Mouse (Mus musculus): Measurements from ENCODE around the gene Cc2d1a. TPM values are rescaled to one million over a fixed set of nuclear protein-coding genes. Genes with fewer than 3 reads are reported as not detected.

Cc2d1a gene
- polyA plus RNA-seq, 1 experiment from 2014 or later, result 16.9 TPM

DNA sequence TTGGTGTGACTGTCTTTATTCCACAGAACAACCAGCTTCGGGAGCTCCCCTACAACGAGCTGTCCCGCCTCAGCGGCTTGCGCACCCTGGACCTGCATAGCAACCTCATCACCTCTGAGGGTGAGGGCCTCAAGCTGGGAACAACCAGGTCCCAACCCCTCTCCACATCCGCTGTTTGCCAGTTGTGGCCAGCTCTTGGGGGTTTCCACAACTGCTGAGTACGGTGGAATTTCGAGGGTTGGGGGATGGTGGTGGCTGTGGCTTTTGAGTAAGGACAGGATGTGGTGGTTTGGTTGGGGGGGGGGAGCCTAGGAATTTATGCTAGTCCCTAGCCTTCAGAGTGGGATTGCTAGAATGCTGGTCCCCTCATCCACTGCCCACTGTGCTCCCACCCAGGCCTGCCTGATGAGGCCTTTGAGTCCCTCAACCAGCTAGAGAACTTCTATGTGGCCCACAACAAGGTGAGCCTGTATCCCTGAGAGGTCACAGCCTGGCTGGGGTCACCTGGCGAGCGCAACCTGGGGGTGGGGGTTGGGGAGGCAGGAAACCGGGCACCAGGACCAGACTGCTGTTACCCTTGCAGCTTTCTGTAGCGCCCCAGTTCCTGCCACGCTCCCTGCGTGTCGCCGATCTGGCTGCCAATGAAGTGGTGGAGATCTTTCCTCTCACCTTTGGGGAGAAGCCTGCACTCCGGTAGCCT, 20.4 kb downstream of the Cc2d1a start:
- no peak for ATAC-seq
- H3K27ac ChIP-seq (ENCODE audit: low read depth, low read length), result no peak overlapping the region
- H3K4me3 ChIP-seq (ENCODE audit: low read depth, low read length), result no peak overlapping the region
- H3K4me2 ChIP-seq (replicated peaks; ENCODE audit: low read depth), result no peak overlapping the region
- H3K36me3 ChIP-seq (ENCODE audit: control insufficient read depth, insufficient read depth), result 0 out of 2 replicates have a peak, but pooled peaks cover 8% of the 10 kb centered on the region
- H3K4me1 ChIP-seq (replicated peaks; ENCODE audit: control insufficient read depth, insufficient read depth, low read length), result no peaks in the 10 kb centered on the region
- 61% methylated on average over 17 of the region's 17 CpGs for WGBS
- H3K9ac ChIP-seq (ENCODE audit: low read depth, low read length), result no peak overlapping the region
- TF ChIP-seq CTCF (IDR thresholded peaks at IDR 0.05; ENCODE audit: low read depth), result no peak
- H3K27me3 ChIP-seq (replicated peaks; ENCODE audit: control insufficient read depth, insufficient read depth, low read length), result no peaks in the 10 kb centered on the region
- H3K9me3 ChIP-seq (ENCODE audit: control insufficient read depth), result no peaks in the 10 kb centered on the region

DNA sequence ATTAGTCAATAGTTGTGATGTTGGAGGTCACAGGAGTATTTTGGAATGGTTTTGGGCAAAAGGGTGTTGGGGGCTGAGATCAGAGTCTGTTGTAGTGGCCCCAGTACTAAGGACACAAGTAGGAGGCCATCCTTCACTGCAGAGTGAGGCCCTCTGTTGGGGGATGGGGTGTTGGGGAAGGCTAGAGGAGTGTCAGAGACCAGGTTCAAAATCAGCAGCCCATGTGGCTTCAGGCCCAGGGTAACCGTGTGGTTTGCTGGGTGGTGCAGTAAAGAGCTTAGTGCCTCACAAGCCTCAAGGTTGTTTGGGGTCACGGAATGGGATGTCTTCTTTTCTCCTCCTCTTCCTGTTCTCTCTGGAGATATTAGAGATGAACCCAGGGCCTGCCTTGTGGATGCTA, 21.0 kb downstream of the Cc2d1a start:
- H3K4me1 ChIP-seq (replicated peaks; ENCODE audit: control insufficient read depth, insufficient read depth, low read length), result no peaks in the 10 kb centered on the region
- no peak for ATAC-seq
- 60% methylated on average over 2 of the region's 2 CpGs for WGBS
- 0 out of 2 replicates have a peak, but pooled peaks cover 3% of the 10 kb centered on the region for H3K36me3 ChIP-seq (ENCODE audit: control insufficient read depth, insufficient read depth)
- no peak overlapping the region for H3K4me2 ChIP-seq (replicated peaks; ENCODE audit: low read depth)
- H3K27ac ChIP-seq (ENCODE audit: low read depth, low read length), result no peak overlapping the region
- no peak overlapping the region for H3K9ac ChIP-seq (ENCODE audit: low read depth, low read length)
- no peak for TF ChIP-seq CTCF (IDR thresholded peaks at IDR 0.05; ENCODE audit: low read depth)
- H3K27me3 ChIP-seq (replicated peaks; ENCODE audit: control insufficient read depth, insufficient read depth, low read length), result no peaks in the 10 kb centered on the region
- no peaks in the 10 kb centered on the region for H3K9me3 ChIP-seq (ENCODE audit: control insufficient read depth)
- H3K4me3 ChIP-seq (ENCODE audit: low read depth, low read length), result no peak overlapping the region

GRCm38 (mm10) chr8:84125656-84126055, 22.1 kb downstream of the Cc2d1a start, which contains the start of gene Podnl1:
Gene Podnl1, plus strand, starts transcription at chr8:84125989.
- H3K27me3 ChIP-seq (replicated peaks; ENCODE audit: control insufficient read depth, insufficient read depth, low read length), result no peaks in the 10 kb centered on the region

DNA sequence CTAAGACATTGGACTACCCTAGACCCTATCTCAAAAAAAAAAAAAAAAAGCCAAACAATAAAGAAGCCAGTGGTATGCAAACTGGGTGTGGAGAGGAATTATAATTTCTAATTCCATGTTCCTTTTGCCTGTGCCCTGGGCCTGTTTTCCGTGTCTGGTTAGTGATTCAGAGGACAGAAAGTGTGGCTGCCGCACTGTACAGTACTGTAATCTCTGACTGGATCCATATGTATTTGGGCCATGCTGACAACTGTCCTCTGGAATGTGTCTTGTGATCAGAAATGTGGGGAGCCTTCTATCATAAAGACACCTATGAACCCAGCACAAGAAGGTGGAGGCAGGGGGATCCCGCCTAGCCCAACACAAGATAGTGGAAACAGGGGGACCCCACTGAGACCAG, 25.6 kb downstream of the Cc2d1a start:
- H3K9me3 ChIP-seq (ENCODE audit: control insufficient read depth), result no peaks in the 10 kb centered on the region
- no peak overlapping the region for H3K4me3 ChIP-seq (ENCODE audit: low read depth, low read length)
- H3K4me1 ChIP-seq (replicated peaks; ENCODE audit: control insufficient read depth, insufficient read depth, low read length), result no peaks in the 10 kb centered on the region
- no peaks in the 10 kb centered on the region for H3K27me3 ChIP-seq (replicated peaks; ENCODE audit: control insufficient read depth, insufficient read depth, low read length)
- 84% methylated on average over 3 of the region's 3 CpGs for WGBS
- no peak overlapping the region for H3K4me2 ChIP-seq (replicated peaks; ENCODE audit: low read depth)
- no peak overlapping the region for H3K27ac ChIP-seq (ENCODE audit: low read depth, low read length)
- H3K36me3 ChIP-seq (ENCODE audit: control insufficient read depth, insufficient read depth), result no peaks in the 10 kb centered on the region
- no peak overlapping the region for H3K9ac ChIP-seq (ENCODE audit: low read depth, low read length)
- TF ChIP-seq CTCF (IDR thresholded peaks at IDR 0.05; ENCODE audit: low read depth), result no peak
- ATAC-seq, result no peak

More at GRCm38 (mm10) chr8:84125656-84126055, 22.1 kb downstream of the Cc2d1a start, which contains the start of gene Podnl1:
- Histone ChIP-seq H3K36me3 (ENCODE audit: control insufficient read depth, insufficient read depth) (no peaks in the 10 kb centered on the region), H3K9me3 (ENCODE audit: control insufficient read depth) (no peaks in the 10 kb centered on the region), H3K27ac (ENCODE audit: low read depth, low read length) (no peak within 1 kb of the TSS), H3K4me1 (replicated peaks; ENCODE audit: control insufficient read depth, insufficient read depth, low read length) (no peaks in the 10 kb centered on the region), H3K4me3 (ENCODE audit: low read depth, low read length) (no peak within 1 kb of the TSS), H3K9ac (ENCODE audit: low read depth, low read length) (no peak within 1 kb of the TSS), H3K4me2 (replicated peaks; ENCODE audit: low read depth) (no peak within 1 kb of the TSS)
- no peak for TF ChIP-seq CTCF (IDR thresholded peaks at IDR 0.05; ENCODE audit: low read depth)
- WGBS, result 38% methylated on average over 9 of the region's 9 CpGs
- ATAC-seq, result no peak

DNA sequence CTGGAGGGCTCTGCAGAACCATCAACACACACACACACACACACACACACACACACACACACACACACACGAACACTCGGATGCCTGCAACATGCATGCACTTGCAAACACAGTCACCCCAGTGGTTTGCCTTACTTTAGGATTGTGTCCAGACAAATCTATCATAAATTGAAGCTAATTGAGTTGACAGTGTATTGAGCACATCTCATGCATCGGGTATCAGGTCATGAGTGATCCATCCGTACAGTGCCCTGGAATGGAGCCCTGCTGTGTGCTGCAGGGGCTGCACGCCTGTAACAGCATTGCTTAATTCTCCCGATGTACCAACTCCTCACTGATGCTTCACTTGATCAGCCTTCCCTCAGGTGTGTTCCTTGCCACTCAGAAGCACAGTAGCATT, 32.1 kb downstream of the Cc2d1a start:
- no peak for ATAC-seq
- no peak for TF ChIP-seq CTCF (IDR thresholded peaks at IDR 0.05; ENCODE audit: low read depth)
- H3K9me3 ChIP-seq (ENCODE audit: control insufficient read depth), result no peaks in the 10 kb centered on the region
- H3K27me3 ChIP-seq (replicated peaks; ENCODE audit: control insufficient read depth, insufficient read depth, low read length), result no peaks in the 10 kb centered on the region
- no peaks in the 10 kb centered on the region for H3K4me1 ChIP-seq (replicated peaks; ENCODE audit: control insufficient read depth, insufficient read depth, low read length)
- no peaks in the 10 kb centered on the region for H3K36me3 ChIP-seq (ENCODE audit: control insufficient read depth, insufficient read depth)
- H3K4me2 ChIP-seq (replicated peaks; ENCODE audit: low read depth), result no peak overlapping the region
- no peak overlapping the region for H3K27ac ChIP-seq (ENCODE audit: low read depth, low read length)
- no peak overlapping the region for H3K4me3 ChIP-seq (ENCODE audit: low read depth, low read length)
- WGBS, result 88% methylated on average over 6 of the region's 6 CpGs
- no peak overlapping the region for H3K9ac ChIP-seq (ENCODE audit: low read depth, low read length)

DNA sequence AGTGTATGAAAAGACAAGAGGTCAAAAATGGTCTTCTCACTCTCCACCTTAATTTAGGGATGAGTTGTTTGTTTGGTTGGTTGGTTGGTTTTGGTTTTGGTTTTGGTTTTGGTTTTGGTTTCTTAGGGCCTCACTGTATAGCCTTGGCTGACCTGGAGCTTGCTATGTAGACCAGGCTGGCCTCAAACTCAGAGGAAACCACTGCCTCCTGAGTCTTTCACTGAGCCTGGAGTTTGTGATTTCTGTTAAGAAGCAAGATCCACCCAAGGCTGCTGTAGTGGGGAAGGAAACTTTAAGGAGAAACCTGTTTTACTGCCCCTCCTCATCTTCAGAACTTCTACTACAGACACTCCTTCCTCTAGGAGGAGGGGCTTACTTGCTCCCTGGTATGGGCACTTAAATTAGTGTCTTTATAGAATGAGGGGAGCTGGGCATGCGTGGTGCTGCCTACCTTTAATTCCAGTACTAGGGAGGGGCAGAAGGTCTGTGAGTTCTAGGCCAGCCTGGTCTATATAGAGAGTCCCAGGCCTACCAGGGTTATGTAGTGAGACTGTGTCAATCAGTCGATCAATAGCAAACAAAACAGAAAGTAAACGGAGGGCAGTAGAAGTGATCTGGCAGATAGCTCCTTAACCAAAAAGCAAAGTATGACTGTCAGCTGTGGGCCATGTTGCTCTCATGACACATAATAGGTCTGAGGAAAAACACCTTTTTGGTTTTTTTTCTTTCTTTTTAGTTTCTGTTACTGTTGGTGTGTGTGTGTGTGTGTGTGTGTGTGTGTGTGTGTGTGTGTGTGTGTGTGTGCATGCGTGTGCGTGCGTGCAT, 41.3 kb downstream of the Cc2d1a start:
- TF ChIP-seq CTCF (IDR thresholded peaks at IDR 0.05; ENCODE audit: low read depth), result no peak
- Histone ChIP-seq H3K27me3 (replicated peaks; ENCODE audit: control insufficient read depth, insufficient read depth, low read length) (no peaks in the 10 kb centered on the region), H3K9ac (ENCODE audit: low read depth, low read length) (no peak overlapping the region), H3K9me3 (ENCODE audit: control insufficient read depth) (no peaks in the 10 kb centered on the region), H3K27ac (ENCODE audit: low read depth, low read length) (no peak overlapping the region), H3K36me3 (ENCODE audit: control insufficient read depth, insufficient read depth) (no peaks in the 10 kb centered on the region), H3K4me2 (replicated peaks; ENCODE audit: low read depth) (no peak overlapping the region), H3K4me1 (replicated peaks; ENCODE audit: control insufficient read depth, insufficient read depth, low read length) (peaks cover 11% of the 10 kb centered on the region; the same call in 1 of the 2 replicates), H3K4me3 (ENCODE audit: low read depth, low read length) (no peak overlapping the region)
- 77% methylated on average over 6 of the region's 6 CpGs for WGBS
- no peak for ATAC-seq
